Mouse (Mus musculus) lung, postnatal 14 days (tissue): ENCODE data around the gene Tmtc1.

Experiments
- DNase-seq: peaks from one replicate; pipeline ENCODE4 v3.0.0; 2021

Gene Tmtc1

GRCm38 (mm10) chr6:148416597-148416996 is 27.6 kb downstream of the Tmtc1 start:
- DNase-seq = no peak

GRCm38 (mm10) chr6:148413638-148414037 is 30.6 kb downstream of the Tmtc1 start:
- DNase-seq = no peak

- no peak for DNase-seq
Observed at GRCm38 (mm10) chr6:148406792-148407490, 37.2 kb downstream of the Tmtc1 start.

GRCm38 (mm10) chr6:148405599-148405998 is 38.6 kb downstream of the Tmtc1 start:
- no peak for DNase-seq

- peak; percentile 61 for DNase-seq
Observed at GRCm38 (mm10) chr6:148404500-148404899, 39.7 kb downstream of the Tmtc1 start.

GRCm38 (mm10) chr6:148403761-148404160 is 40.4 kb downstream of the Tmtc1 start:
- no peak for DNase-seq

GRCm38 (mm10) chr6:148401031-148401430 is 43.2 kb downstream of the Tmtc1 start:
- no peak for DNase-seq

- DNase-seq = no peak
Observed at GRCm38 (mm10) chr6:148399541-148399940, 44.6 kb downstream of the Tmtc1 start.

- DNase-seq = no peak
Observed at GRCm38 (mm10) chr6:148398888-148399287, 45.3 kb downstream of the Tmtc1 start.

GRCm38 (mm10) chr6:148397270-148397669 is 46.9 kb downstream of the Tmtc1 start:
- no peak for DNase-seq

GRCm38 (mm10) chr6:148395272-148395671 is 48.9 kb downstream of the Tmtc1 start:
- DNase-seq = no peak

GRCm38 (mm10) chr6:148394294-148394693 is 49.9 kb downstream of the Tmtc1 start:
- DNase-seq = no peak

- no peak for DNase-seq
Observed at GRCm38 (mm10) chr6:148392147-148392546, 52.0 kb downstream of the Tmtc1 start.

- peak; percentile 37 for DNase-seq
Observed at GRCm38 (mm10) chr6:148391286-148391685, 52.9 kb downstream of the Tmtc1 start.

GRCm38 (mm10) chr6:148390630-148391276 is 53.4 kb downstream of the Tmtc1 start:
- peak; percentile 56 for DNase-seq

GRCm38 (mm10) chr6:148387990-148388389 is 56.2 kb downstream of the Tmtc1 start:
- DNase-seq = no peak

GRCm38 (mm10) chr6:148384111-148384895 is 59.9 kb downstream of the Tmtc1 start:
- DNase-seq = peak; percentile 74

GRCm38 (mm10) chr6:148381163-148381782 is 62.9 kb downstream of the Tmtc1 start:
- DNase-seq = peak; percentile 55

GRCm38 (mm10) chr6:148375618-148376209 is 68.5 kb downstream of the Tmtc1 start:
- no peak for DNase-seq

- DNase-seq = no peak
Observed at GRCm38 (mm10) chr6:148375015-148375414, 69.2 kb downstream of the Tmtc1 start.

GRCm38 (mm10) chr6:148373444-148373843 is 70.7 kb downstream of the Tmtc1 start:
- no peak for DNase-seq

- no peak for DNase-seq
Observed at GRCm38 (mm10) chr6:148371223-148371622, 73.0 kb downstream of the Tmtc1 start.

- DNase-seq = no peak
Observed at GRCm38 (mm10) chr6:148367094-148367539, 77.1 kb downstream of the Tmtc1 start.
